Mouse (Mus musculus) layer of hippocampus, postnatal 14 days (tissue): ENCODE results near the gene Spata33. TPM values are rescaled to one million over a fixed set of nuclear protein-coding genes. Genes with fewer than 3 reads are reported as not detected.
"Not testable (repeated sequence)": the region's sequence is repeated elsewhere in the genome, so short reads cannot be mapped to it uniquely, and the experiment has no call there.

Experiments
- DNase-seq, 2 experiments: peaks; one replicate each; pipeline ENCODE4 v3.0.0; 2021 to 2022; ENCODE audit warnings: low spot score in 2 of 2, mixed read lengths in 1 of 2
- total RNA-seq, 2 experiments: library from RNA; stranded (reverse); gene quantifications; 2 replicates each; pipeline ENCODE4 v1.2.3; 2021

Spata33 gene
- total RNA-seq, 2 experiments from 2014 or later = 9.5 to 10.6 TPM

GRCm38 (mm10) chr8:123231742-123232141 lies 19.1 kb downstream of the Spata33 start:
- peak in 1 of 2 experiments; percentile 29 for DNase-seq

DNA sequence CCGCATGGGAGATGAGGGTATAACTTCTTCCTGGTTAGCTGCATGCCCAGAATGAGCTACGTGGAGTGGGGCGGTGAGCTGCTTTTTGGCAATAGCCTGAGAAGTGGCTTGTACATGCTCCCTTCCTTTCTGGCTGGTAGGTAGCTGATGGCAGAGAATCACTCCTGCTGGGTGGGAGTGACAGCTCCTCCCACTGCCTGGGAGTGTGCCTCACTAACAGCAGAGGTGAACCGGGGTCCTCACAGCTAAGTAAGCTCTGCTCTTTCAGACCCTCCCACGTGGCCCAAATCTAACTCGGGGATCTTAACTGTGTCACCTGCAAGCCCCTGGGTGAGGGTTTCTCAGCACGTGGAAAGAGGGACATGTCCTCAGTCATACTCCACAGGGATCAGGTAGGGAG lies 19.9 kb downstream of the Spata33 start:
- DNase-seq = peak in 1 of 2 experiments; percentile 24

DNA sequence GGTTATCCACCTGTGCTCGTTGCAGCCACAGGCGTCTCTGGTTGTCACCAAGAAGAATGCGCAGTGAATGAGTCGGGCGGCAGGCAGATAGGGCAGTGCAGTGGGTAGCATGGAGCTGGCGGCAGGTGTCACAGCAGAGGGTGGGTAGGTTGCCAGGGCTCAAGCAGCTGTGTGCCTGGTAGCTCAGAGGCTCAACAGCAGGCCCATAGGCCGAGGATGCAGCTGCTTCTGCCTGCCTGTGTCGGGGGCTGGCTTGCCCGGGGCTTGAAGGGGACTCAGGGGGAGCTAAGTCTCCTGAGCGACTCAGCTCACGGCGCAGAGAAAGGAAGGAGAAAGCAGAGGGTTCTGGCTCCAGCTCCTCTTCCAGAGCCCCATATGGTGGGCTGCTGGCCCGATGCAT lies 20.7 kb downstream of the Spata33 start:
- DNase-seq = peak in 1 of 2 experiments; percentile 35

DNA sequence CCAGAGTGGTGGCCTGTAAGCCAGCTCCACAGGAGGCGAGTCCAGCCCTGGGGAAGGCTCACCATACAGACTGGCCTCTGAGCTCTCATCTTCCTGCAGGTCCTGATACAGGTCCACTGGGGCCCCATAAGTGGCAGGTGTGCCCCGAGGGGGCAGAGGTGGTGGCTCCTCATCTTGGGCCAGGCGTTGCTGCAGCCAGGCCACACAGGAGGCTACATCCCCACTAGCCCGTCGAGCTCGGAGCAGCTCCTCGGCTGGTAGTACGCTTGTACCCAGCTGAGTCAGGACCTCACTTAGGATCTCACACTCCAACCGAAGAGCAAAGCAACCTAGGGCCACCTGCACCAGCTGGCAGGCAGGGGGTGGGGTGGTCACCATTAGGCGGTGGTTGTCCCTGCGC lies 21.1 kb downstream of the Spata33 start:
- DNase-seq = no peak

DNA sequence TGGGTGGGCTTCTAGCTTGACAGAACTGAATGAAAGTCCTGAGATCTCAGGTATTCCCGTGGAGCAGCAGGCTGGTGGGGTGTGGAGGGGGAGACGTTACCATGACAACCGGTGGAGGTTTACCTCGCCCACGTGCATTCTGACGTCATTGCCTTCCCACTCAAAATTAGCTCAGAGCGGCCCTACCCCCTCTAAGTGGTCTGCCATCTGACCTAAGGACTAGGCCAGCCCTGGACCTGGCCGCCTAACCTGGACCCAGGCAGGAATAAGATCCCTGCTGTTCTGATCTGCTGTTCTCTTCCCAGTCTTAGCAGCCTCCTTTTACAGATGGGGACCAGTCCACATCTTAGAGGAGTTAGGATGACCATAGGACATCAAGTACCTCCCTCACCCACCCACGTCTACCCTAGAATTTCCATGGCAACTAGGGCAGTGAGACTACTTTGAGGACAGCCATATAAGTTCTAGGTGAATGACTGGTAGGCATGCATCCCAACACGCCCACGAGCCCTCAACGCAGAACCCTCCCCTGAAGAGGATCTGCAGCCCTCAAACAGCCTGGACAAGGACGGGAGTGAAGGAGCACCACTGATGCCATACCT lies 22.4 kb downstream of the Spata33 start:
- peak; percentile 71 to 84 for DNase-seq

DNA sequence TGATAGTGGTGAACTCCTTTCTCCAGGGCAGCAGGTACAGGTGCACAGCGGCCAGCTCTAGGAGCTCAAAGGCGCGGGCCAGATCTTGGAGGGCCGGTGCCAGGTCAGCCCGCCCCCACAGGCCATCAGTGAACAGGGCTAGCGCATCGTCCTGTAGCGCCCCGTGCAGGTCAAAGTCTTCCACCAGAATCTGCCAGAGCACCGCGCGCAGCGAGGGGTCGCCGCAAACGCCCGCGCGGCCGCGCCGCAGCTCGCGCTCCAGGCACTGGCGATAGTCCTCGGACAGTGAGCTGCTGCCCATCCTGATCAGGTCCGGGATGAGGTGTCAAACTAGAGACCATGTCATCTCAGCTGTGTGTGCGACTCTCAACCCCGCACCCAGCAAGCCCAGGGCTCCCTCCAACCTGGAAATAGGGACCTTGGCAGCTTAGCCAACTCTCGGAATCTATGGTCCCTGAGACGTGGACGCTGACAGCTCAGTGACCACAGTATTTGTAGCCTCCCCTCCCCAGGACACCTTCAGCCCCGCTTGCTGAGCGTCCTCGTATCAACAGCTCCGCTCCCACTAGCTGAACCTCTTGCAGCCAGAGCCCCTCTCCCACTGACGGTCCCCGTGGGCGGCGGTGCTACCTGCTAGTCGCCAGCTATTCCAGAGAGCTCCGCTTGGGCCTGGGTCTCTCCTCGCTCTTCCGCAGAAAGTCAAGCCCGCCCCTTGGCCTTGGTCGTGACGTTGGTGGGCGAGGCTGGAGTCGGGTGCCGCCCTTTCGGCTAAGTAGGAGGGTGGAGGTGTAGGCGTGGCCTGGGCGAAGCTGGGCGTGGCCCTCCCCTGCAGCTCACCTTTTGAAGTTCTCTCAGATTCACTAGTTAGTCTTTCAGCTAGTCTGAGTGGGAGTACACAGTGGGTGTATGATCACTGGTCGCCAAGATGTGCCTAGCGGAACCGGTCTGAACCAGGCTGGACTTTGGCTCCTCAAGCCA lies 23.2 kb downstream of the Spata33 start, which contains the start of gene Spata2l:
Spata2l (minus strand) TSS at position 714 of the 978 bp plus-strand sequence.
- peak; percentile 78 to 87 for DNase-seq

DNA sequence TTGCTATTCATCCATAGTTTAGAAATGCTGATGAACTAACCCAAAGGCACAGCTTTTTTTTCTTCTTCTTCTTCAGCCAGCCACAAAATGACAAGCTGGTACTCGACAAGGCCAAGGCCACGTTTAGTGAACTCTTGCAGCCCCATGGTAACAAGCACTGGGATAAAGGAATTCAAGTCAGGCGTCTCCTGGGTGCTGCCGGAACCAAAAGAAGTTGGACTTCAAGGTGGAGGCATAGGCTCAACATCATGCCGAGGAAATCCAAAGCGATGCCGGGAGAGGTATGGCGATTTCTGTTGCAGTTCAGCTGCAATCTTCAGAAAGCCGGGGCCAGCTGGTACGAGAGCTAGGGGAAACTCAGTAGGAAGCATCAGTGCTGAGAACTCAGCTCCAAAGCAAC lies 26.8 kb downstream of the Spata33 start:
- no peak for DNase-seq

- no peak for DNase-seq
These were observed 29.7 kb downstream of the Spata33 start for GRCm38 (mm10) chr8:123242107-123242923.

DNA sequence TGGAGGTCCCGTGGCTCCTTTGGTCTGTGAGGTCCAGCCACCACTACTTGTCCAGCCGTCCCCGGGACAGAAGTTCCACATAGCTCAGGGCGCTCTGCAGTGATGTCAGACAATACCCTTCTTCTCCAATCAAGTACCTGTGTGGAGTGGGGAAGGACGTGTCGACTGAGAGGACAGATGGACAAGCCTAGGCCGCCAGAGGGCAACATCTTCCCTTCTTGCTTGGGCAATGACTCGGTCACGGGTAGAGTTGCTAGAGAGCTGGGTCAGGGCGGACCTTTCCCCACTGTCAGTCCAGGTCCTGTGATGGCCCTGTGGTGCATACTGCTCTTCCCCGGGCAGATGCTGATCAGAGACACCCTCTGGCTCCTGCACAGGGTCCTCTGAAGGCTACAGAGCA lies 30.4 kb downstream of the Spata33 start:
- no peak for DNase-seq

- DNase-seq = no peak
These were observed 31.8 kb downstream of the Spata33 start for GRCm38 (mm10) chr8:123244382-123244781.

DNA sequence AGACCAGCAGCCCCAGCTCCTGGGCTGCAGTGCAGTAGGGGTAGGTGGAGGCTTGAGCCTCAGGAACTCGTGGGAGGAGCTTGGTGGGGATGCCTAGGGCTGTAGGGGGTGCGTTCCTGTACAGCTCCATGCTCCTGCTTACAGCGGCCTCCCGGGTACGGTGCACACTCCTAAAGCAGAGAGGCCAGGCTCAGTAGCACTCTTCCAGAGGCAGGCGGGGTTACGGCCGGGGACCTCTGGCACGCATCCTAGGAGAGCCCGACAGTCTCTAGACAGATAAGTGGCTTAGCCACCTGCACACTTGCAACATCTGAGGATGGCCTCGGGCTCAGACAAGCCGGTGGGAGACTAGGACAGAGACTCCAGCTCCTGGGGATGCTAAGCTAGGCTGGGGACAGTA lies 32.9 kb downstream of the Spata33 start:
- DNase-seq = no peak

DNA sequence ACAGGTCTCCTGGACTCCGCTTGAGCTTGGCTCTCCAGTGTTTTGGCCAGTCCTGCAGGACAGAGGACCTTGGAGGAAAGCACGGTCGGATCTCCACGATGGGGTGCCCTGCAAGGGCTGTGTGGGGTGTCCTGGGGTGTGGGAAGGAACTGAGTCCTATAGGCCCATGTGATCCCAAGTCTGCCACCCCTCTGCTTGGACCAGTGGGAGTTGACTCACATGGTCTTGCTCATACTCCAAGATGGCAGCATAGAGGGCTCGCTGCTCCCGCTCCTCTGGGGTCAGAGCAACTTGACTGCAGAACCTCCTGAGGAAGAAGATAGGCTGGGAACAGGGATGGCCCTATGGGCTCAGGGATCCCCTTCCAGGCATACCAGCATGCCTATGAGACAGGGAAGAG lies 35.1 kb downstream of the Spata33 start:
- DNase-seq = no peak

DNA sequence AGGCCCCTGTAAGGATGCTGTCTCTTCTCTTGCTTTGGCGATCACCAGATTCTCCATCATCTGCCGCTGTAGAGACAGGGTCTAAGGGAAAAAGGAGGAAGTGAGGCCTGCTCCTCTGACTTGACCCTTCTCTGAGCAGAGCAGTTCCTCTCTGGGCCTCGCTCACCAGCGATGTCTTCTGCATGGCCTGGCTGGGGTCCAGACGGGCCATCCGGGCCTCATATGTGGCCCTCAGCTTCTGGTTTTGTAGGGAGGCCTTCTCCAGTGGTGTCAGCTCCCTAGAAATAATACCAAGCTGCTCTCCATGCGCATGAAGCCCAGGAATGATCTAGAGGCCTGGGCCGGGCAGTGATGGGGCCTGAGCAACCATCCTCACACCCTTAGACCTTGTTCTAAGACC lies 36.0 kb downstream of the Spata33 start:
- no peak for DNase-seq

GRCm38 (mm10) chr8:123250940-123251339 lies 38.3 kb downstream of the Spata33 start:
- no peak for DNase-seq

- no peak for DNase-seq
These were observed 40.3 kb downstream of the Spata33 start for GRCm38 (mm10) chr8:123252925-123253324.

DNA sequence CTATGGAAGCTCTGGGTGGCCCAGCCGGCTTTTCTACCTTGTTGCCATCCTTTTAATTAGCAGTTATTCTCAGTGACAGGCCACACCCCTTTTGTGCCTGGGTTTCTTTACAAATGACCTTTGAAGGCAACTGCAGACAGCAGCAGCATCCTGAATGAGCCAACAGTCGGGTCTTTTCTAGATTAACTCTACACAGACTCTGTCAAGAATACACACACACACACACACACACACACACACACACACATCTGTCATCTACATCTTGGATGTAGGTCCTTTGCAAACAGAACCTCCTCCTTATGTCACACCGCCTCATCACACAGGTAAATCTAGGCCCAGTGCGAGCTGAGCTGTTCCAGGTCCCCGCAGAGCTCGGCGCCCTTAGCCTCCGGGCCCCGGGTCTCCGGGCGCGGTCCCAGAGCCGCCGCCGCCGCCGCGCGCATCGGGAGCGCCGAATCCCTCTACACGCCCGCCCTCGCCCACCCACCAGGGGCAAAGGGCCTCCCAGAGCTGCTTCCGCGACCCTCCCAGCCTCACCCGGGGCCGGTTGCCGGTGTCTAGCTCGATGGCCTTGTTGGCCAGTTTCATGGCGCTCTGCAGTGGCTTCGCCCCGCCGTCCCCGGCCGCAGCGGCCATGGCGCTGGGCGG lies 40.9 kb downstream of the Spata33 start:
- no peak for DNase-seq

DNA sequence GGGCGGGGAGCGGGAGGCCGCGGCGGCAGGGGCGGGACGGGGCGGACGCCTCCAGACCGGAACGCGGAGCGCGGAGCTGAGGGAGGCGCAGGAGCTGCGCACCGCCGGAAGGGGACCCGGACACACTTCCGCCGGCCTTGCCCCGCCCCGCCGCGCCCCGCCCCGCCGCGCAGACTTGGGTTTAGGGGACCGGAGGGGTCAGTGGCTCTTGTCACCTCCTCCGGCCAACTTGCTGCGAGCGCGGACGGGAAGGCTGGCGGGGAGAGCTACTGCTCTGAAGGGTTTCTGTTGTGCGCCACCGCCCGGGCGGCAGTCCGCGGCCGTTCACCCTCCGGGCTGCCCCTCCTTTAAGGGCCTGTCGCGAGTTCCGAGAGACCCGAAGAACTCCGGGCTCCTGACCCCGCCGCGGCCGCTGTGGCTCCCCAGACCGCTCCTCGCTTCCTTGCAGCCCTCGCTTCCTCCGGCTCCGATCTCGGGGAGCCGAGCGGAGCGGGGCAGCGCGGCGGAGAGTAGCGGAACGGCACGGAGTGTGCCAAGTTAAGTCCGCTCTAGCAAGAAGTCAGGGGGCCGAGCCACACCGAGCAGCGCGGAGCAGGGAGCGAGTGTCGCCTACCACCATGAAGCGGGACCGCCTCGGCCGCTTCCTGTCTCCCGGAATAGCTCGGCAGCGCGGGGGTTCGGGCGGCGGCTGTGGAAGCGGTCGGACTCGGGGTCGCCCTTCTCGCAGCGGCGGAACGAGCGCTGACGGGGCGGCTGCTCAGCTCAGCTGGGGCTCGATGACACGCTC lies 41.7 kb downstream of the Spata33 start, which contains the start of the genes Zfp276 and Vps9d1:
Zfp276 (plus strand) TSS at position 97 of the 787 bp plus-strand sequence.
Vps9d1 (minus strand) TSS at position 250 of the 787 bp plus-strand sequence.
- peak; percentile 75 to 81 for DNase-seq

GRCm38 (mm10) chr8:123255170-123255569 lies 42.5 kb downstream of the Spata33 start:
- DNase-seq = no peak

DNA sequence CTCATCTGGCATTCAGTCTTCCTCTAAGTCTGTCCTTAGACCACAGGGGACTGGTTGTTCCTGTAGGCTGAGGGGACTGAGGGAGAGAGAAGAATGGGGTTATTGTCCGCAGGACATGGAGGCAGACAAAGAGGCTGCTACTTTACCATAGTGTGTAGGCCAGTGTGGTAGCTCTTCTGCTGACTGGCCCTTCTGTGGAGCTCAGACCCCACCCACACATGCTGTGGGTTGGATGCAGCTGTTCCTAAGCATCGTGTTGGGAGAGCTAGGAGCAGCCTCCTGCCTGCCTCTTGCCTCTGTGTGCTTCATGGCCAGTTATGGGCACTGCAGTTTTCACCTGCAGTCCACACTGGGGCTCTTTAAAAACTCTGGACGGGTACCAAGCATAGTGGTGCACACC lies 44.5 kb downstream of the Spata33 start:
- DNase-seq = no peak

GRCm38 (mm10) chr8:123257593-123257992 lies 45.0 kb downstream of the Spata33 start:
- DNase-seq = not testable (repeated sequence)
